Mouse (Mus musculus): ENCODE data around the gene Dap.

GRCm38 (mm10) chr15:31258029-31258692 is 34.0 kb downstream of the Dap start:
- TF ChIP-seq CTCF (conservative IDR thresholded peaks at IDR 0.05 in 1 of 2, IDR thresholded peaks at IDR 0.05 in 1 of 2; ENCODE audit: low read depth in 2 of 2, low read length in 2 of 2) (peak in 1 of 2 experiments; percentile 70; a peak in 2 of 4 replicates), MAFK (IDR thresholded peaks at IDR 0.05; ENCODE audit: insufficient replicate concordance, low read length) (no peak), ZMIZ1 (IDR thresholded peaks at IDR 0.05; ENCODE audit: low read depth, low read length) (no peak; the same call in 1 of the 2 replicates), USF1 (IDR thresholded peaks at IDR 0.05; ENCODE audit: low read depth, low read length) (no peak), POLR2A (IDR thresholded peaks at IDR 0.05; ENCODE audit: low read depth, low read length) (peak; percentile 25; the same call in 1 of the 2 replicates), RCOR1 (conservative IDR thresholded peaks at IDR 0.05; ENCODE audit: low read depth, low read length) (peak; percentile 55; the same call in 1 of the 2 replicates), EP300 (IDR thresholded peaks at IDR 0.05; ENCODE audit: low read length) (peak; percentile 70), NELFE (IDR thresholded peaks at IDR 0.05; ENCODE audit: low read depth, low read length) (0 out of 2 replicates have a peak, but pooled peaks have one; percentile 17), HCFC1 (IDR thresholded peaks at IDR 0.05; ENCODE audit: low read depth, low read length) (peak; percentile 37), BHLHE40 (IDR thresholded peaks at IDR 0.05; ENCODE audit: low read depth, low read length) (peak; percentile 47; the same call in 1 of the 2 replicates), ZKSCAN1 (IDR thresholded peaks at IDR 0.05; ENCODE audit: borderline replicate concordance, low read depth, low read length) (no peak)

Data from CH12.LX (cell line).